Comparison of ENCODE assay signal across 8 mouse cellular contexts in the genomic region with DNA sequence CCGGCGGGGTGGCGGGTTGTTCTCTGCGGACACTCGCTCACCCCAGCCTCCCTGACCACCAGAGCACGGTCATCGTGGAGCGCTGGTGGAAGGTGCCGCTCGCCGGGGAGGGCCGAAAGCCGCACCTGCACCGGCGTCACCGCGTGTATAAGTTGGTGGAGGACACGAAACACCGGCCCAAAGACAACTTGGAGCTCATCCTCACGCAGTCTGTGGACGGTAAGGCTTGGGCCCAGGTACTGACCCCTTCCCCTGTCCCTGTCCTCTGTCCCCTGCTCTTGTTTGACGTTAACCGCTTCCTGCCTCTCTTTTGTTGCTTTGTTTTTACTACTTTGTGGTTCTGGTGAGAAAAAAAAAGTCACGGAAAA. TPM values are rescaled to one million over a fixed set of nuclear protein-coding genes. Genes with fewer than 3 reads are reported as not detected.
DNase-seq lines count a peak whose midpoint lies in the region; TF ChIP-seq lines count a peak whose summit lies in the region.

Oaz3 (minus strand) TSS at position 319 of the 368 bp plus-strand sequence.

- peak within 1 kb of the TSS; percentile 76 for H3K27ac ChIP-seq in kidney, adult 2 months (ENCODE audit: insufficient read depth, low read depth, low read length)
- H3K27ac ChIP-seq in hindbrain, embryonic 10.5 days = peak within 1 kb of the TSS; percentile 88
- H3K27ac ChIP-seq in midbrain, embryonic 10.5 days (replicated peaks) = peak within 1 kb of the TSS; percentile 93

- H3K27me3 ChIP-seq in kidney, adult 2 months (replicated peaks; ENCODE audit: control insufficient read depth, insufficient read depth, low read length) = no peaks in the 10 kb centered on the region
- no peaks in the 10 kb centered on the region for H3K27me3 ChIP-seq in hindbrain, embryonic 10.5 days (ENCODE audit: insufficient read depth, poor library complexity, severe bottlenecking)
- H3K27me3 ChIP-seq in midbrain, embryonic 10.5 days (ENCODE audit: low read depth, poor library complexity, severe bottlenecking) = no peaks in the 10 kb centered on the region

- H3K36me3 ChIP-seq in kidney, adult 2 months (ENCODE audit: control insufficient read depth, insufficient read depth, low read length) = peaks cover 8% of the 10 kb centered on the region; the same call in 1 of the 2 replicates
- peaks cover 42% of the 10 kb centered on the region for H3K36me3 ChIP-seq in hindbrain, embryonic 10.5 days
- peaks cover 41% of the 10 kb centered on the region for H3K36me3 ChIP-seq in midbrain, embryonic 10.5 days

- WGBS in kidney, adult 2 months = 1% methylated on average over 24 of the region's 24 CpGs
- WGBS in hindbrain, embryonic 10.5 days = under 1% methylated on average over 24 of the region's 24 CpGs
- WGBS in midbrain, embryonic 10.5 days = under 1% methylated on average over 24 of the region's 24 CpGs

- DNase-seq in kidney, adult 2 months = no peak
- no peak for DNase-seq in kidney, postnatal 10 days
- peak; percentile 46 for DNase-seq in T-cell, adult 2 months (ENCODE audit: low spot score)
- no peak for DNase-seq in hindbrain, embryonic 10.5 days (ENCODE audit: low spot score)
- no peak for DNase-seq in midbrain, embryonic 10.5 days (ENCODE audit: low spot score)
- no peak for DNase-seq in adrenal gland, adult 18-20 months (ENCODE audit: low spot score in 2 of 2)
- DNase-seq in gastrocnemius, postnatal 25 days = no peak
- DNase-seq in testis, postnatal 10 days (ENCODE audit: low spot score) = no peak

- no peak for TF ChIP-seq POLR2A in kidney, adult 2 months (IDR thresholded peaks at IDR 0.05; ENCODE audit: low read depth, low read length)

- H3K9me3 ChIP-seq in hindbrain, embryonic 10.5 days = no peaks in the 10 kb centered on the region
- no peaks in the 10 kb centered on the region for H3K9me3 ChIP-seq in midbrain, embryonic 10.5 days (replicated peaks)

- no peak for TF ChIP-seq CTCF in kidney, adult 2 months (conservative IDR thresholded peaks at IDR 0.05; ENCODE audit: insufficient read depth, insufficient read length, low read depth, low read length)

- H3K4me3 ChIP-seq in kidney, adult 2 months (ENCODE audit: insufficient read depth, low read depth, low read length) = peak within 1 kb of the TSS; percentile 97
- H3K4me3 ChIP-seq in hindbrain, embryonic 10.5 days = peak within 1 kb of the TSS; percentile 97
- peak within 1 kb of the TSS; percentile 98 for H3K4me3 ChIP-seq in midbrain, embryonic 10.5 days

- no peaks in the 10 kb centered on the region for H3K4me1 ChIP-seq in kidney, adult 2 months (ENCODE audit: control insufficient read depth, insufficient read depth, low read length)
- peaks cover 12% of the 10 kb centered on the region for H3K4me1 ChIP-seq in hindbrain, embryonic 10.5 days (replicated peaks)
- H3K4me1 ChIP-seq in midbrain, embryonic 10.5 days = peaks cover 10% of the 10 kb centered on the region

RNA-seq across cellular contexts. Expression of gene Oaz3, which starts in this region (rescaled TPM):
- 0.25 and 1.0 TPM in 2 replicates for polyA plus RNA-seq in kidney, adult 2 months (2012; rRNA removed)
- 0.26 and 0.98 TPM in 2 replicates for polyA plus RNA-seq in hindbrain, embryonic 10.5 days (2016; fragmentation: Nextera tagmentation; extraction: Ambion mirVana)
- polyA plus RNA-seq in midbrain, embryonic 10.5 days (2016; fragmentation: Nextera tagmentation; extraction: Ambion mirVana) = 0.58 and 0.65 TPM in 2 replicates
- not detected for total RNA-seq in adrenal gland, adult 18-20 months (2021)
- total RNA-seq in gastrocnemius, postnatal 25 days (2021) = not detected
